Mouse (Mus musculus): ENCODE data around the gene Cd276. TPM values are rescaled to one million over a fixed set of nuclear protein-coding genes. Genes with fewer than 3 reads are reported as not detected.
A peak's percentile ranks its signal among the peaks of the same experiment; 100 is the strongest.

The Cd276 gene
- polyA plus RNA-seq, 1 experiment from 2014 or later: 24.5 TPM

DNA sequence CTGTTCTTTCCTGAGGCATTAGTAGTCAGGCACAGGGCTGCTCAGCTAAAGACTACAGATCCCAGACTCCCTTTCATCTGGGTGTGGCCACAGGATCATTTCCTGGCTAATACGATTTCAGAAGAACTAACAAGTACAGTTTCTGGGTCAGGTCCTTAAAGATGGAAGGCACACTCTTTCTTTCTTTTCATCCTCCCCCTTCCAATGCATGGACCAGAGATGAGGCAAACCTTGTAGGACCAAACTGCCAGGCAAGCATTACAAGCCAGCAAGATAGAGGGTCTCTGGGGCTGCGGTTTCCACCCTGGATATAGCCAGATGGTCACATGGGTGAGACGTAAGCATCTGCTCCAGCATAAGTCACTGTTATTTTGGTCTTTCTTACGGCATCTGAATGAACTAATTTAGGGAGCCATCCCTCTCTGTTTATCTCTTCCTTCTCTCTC is 10.3 kb downstream of the Cd276 start:
- Histone ChIP-seq H3K4me3 (ENCODE audit: low read length) (peak overlapping the region; percentile 22), H3K4me1 (ENCODE audit: control insufficient read depth, insufficient read depth, low read length) (peaks cover 16% of the 10 kb centered on the region), H3K4me2 (ENCODE audit: low read depth, low read length) (peak overlapping the region; percentile 53), H3K9me3 (replicated peaks; ENCODE audit: control insufficient read depth, low read length) (no peaks in the 10 kb centered on the region), H3K27ac (ENCODE audit: low read length) (no peak overlapping the region), H3K9ac (ENCODE audit: low read length) (peak overlapping the region; percentile 8; the same call in 1 of the 2 replicates), H3K27me3 (ENCODE audit: control insufficient read depth, insufficient read depth, low read length) (no peaks in the 10 kb centered on the region), H3K36me3 (ENCODE audit: control insufficient read depth, insufficient read depth) (no peaks in the 10 kb centered on the region)
- 38% methylated on average over 4 of the region's 4 CpGs for WGBS
- no peak for ATAC-seq (replicated peaks; ENCODE audit: extremely low read depth, insufficient read depth, low FRiP score)

DNA sequence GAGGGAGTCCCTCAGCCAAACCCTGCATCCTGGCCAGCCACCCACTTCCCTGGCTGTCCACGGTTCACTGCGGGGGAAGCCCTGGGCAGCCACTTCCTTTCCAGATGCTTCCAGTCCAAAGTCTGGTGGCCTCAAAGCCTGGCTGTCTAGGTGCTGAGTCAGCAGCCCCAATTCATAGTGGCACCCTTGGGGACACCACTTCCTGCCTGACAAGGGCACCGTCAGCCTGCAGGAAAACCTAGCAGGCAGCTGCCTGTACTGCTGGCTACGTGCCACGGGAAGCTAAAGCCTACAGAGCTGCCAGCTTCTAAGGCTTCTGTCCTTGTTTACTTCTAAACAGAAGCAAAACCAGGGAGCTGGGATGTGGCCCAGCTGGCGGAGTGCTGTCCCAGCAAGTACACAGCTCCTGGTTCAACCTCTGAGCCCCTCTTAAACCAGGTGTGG is 13.3 kb downstream of the Cd276 start:
- no peak overlapping the region for H3K4me3 ChIP-seq (ENCODE audit: low read length)
- H3K4me1 ChIP-seq (ENCODE audit: control insufficient read depth, insufficient read depth, low read length): peaks cover 11% of the 10 kb centered on the region
- H3K9ac ChIP-seq (ENCODE audit: low read length): peak overlapping the region; percentile 34; the same call in 1 of the 2 replicates
- H3K4me2 ChIP-seq (ENCODE audit: low read depth, low read length): peak overlapping the region; percentile 17; the same call in 1 of the 2 replicates
- H3K36me3 ChIP-seq (ENCODE audit: control insufficient read depth, insufficient read depth): peaks cover 10% of the 10 kb centered on the region
- ATAC-seq (replicated peaks; ENCODE audit: extremely low read depth, insufficient read depth, low FRiP score): peak; percentile 82
- no peaks in the 10 kb centered on the region for H3K9me3 ChIP-seq (replicated peaks; ENCODE audit: control insufficient read depth, low read length)
- no peaks in the 10 kb centered on the region for H3K27me3 ChIP-seq (ENCODE audit: control insufficient read depth, insufficient read depth, low read length)
- 15% methylated on average over 6 of the region's 6 CpGs for WGBS
- H3K27ac ChIP-seq (ENCODE audit: low read length): peak overlapping the region; percentile 82

DNA sequence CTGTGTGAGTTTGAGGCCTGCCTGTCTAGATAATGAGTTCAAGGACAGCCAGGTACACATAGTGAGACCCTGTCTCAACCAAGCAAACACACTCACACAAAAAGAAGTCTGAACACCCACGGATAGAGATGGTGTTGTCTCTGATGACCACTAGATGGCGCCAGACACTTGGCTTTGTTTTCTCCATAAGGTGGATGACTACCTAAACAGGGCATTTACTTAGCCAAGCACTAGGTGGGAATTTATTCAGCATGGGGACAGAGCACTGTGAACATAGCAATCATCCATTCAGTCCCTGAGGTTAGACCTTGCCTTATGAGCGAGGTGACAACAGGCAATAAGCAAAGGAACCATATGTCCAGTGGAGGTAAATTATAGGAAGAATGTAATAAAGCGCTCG is 15.4 kb downstream of the Cd276 start:
- Histone ChIP-seq H3K9ac (ENCODE audit: low read length) (no peak overlapping the region), H3K4me2 (ENCODE audit: low read depth, low read length) (no peak overlapping the region), H3K9me3 (replicated peaks; ENCODE audit: control insufficient read depth, low read length) (no peaks in the 10 kb centered on the region), H3K4me3 (ENCODE audit: low read length) (no peak overlapping the region), H3K4me1 (ENCODE audit: control insufficient read depth, insufficient read depth, low read length) (peaks cover 11% of the 10 kb centered on the region), H3K27ac (ENCODE audit: low read length) (no peak overlapping the region), H3K36me3 (ENCODE audit: control insufficient read depth, insufficient read depth) (peaks cover 13% of the 10 kb centered on the region), H3K27me3 (ENCODE audit: control insufficient read depth, insufficient read depth, low read length) (no peaks in the 10 kb centered on the region)
- WGBS: 48% methylated on average over 5 of the region's 5 CpGs
- ATAC-seq (replicated peaks; ENCODE audit: extremely low read depth, insufficient read depth, low FRiP score): no peak

DNA sequence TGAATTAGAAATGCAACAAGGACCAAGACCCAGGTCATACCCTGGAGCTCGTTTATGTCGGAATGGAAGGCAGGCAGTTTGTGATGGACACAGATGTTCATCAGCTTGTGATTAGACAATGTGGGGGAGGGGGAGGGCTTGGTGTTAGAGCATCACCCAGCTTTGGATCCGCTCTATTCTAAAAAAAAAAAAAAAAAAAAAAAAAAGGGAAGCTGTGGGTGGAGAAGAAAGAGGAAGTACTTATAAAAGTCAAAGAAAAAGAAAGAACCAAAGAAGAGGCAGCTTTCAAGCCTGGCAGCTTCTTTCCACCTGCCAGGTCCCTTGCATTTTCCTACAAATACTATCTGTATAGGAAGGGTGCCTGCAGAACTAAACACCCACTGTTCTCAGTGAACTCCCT is 17.5 kb downstream of the Cd276 start:
- no peak for ATAC-seq (replicated peaks; ENCODE audit: extremely low read depth, insufficient read depth, low FRiP score)
- no peak overlapping the region for H3K9ac ChIP-seq (ENCODE audit: low read length)
- no peaks in the 10 kb centered on the region for H3K27me3 ChIP-seq (ENCODE audit: control insufficient read depth, insufficient read depth, low read length)
- peaks cover 20% of the 10 kb centered on the region for H3K36me3 ChIP-seq (ENCODE audit: control insufficient read depth, insufficient read depth)
- 77% methylated on average over 3 of the region's 3 CpGs for WGBS
- H3K27ac ChIP-seq (ENCODE audit: low read length): no peak overlapping the region
- no peaks in the 10 kb centered on the region for H3K9me3 ChIP-seq (replicated peaks; ENCODE audit: control insufficient read depth, low read length)
- no peak overlapping the region for H3K4me3 ChIP-seq (ENCODE audit: low read length)
- H3K4me2 ChIP-seq (ENCODE audit: low read depth, low read length): no peak overlapping the region
- peaks cover 11% of the 10 kb centered on the region for H3K4me1 ChIP-seq (ENCODE audit: control insufficient read depth, insufficient read depth, low read length)

DNA sequence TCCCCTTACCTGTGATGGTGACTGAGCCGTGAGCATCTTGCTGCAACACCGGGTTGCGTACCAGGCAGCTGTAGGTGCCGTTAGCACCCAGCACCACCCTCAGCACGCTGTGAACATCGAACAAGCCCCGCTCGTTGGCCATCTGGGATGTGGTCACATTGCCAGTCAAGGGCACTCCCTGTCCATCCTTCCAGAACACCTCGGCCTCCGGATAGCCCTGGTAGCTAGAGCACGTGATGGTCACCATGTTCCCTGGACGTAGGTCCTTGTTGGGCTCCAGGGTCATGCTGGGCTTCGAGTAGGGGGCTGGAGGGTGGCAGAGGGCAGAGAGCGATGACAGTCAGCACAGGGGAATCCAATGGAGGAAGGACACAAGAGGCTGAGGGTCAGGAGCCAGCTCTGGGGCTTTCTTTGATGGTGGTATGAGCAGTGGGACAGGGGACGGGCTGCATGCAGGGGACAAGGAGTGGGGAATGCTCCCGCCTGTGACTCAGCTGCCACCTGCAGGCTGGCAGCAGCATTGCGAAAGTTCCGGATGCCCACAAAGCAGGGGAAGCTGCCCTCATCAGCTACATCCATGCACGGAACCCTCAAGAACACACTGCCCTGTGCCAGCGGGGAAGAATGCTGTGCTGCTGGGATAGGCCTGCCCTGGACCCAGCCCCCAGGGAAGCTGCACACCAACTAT is 19.6 kb downstream of the Cd276 start:
- H3K9ac ChIP-seq (ENCODE audit: low read length): no peak overlapping the region
- no peak overlapping the region for H3K27ac ChIP-seq (ENCODE audit: low read length)
- WGBS: 81% methylated on average over 20 of the region's 20 CpGs
- H3K27me3 ChIP-seq (ENCODE audit: control insufficient read depth, insufficient read depth, low read length): no peaks in the 10 kb centered on the region
- peaks cover 20% of the 10 kb centered on the region for H3K36me3 ChIP-seq (ENCODE audit: control insufficient read depth, insufficient read depth)
- no peak for ATAC-seq (replicated peaks; ENCODE audit: extremely low read depth, insufficient read depth, low FRiP score)
- H3K4me2 ChIP-seq (ENCODE audit: low read depth, low read length): no peak overlapping the region
- H3K9me3 ChIP-seq (replicated peaks; ENCODE audit: control insufficient read depth, low read length): no peaks in the 10 kb centered on the region
- H3K4me1 ChIP-seq (ENCODE audit: control insufficient read depth, insufficient read depth, low read length): no peaks in the 10 kb centered on the region
- no peak overlapping the region for H3K4me3 ChIP-seq (ENCODE audit: low read length)

DNA sequence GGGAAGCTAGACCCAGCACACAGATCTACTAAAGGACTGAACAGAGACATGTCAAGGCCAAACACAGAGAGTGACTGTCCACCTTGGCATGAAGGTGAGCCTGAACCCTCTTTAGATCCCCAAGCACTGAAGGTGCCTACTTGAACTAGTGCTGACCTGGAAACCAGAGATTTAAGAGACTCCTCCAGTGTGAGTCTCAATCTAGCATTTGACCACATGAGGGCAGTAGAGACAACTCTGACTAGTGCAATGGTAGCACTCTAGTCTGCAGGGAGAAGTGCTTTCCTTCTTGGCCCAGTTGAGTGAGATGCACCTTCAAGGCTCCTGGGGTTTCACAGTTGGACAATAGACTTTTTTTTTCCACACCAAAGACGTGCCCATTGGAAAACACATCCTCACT is 20.5 kb downstream of the Cd276 start:
- Histone ChIP-seq H3K4me3 (ENCODE audit: low read length) (no peak overlapping the region), H3K27me3 (ENCODE audit: control insufficient read depth, insufficient read depth, low read length) (no peaks in the 10 kb centered on the region), H3K9me3 (replicated peaks; ENCODE audit: control insufficient read depth, low read length) (no peaks in the 10 kb centered on the region), H3K36me3 (ENCODE audit: control insufficient read depth, insufficient read depth) (peaks cover 20% of the 10 kb centered on the region), H3K4me2 (ENCODE audit: low read depth, low read length) (no peak overlapping the region), H3K9ac (ENCODE audit: low read length) (no peak overlapping the region), H3K4me1 (ENCODE audit: control insufficient read depth, insufficient read depth, low read length) (no peaks in the 10 kb centered on the region), H3K27ac (ENCODE audit: low read length) (no peak overlapping the region)
- 25% methylated on average over 1 of the region's 1 CpGs for WGBS
- no peak; the same call in 1 of the 2 replicates for ATAC-seq (replicated peaks; ENCODE audit: extremely low read depth, insufficient read depth, low FRiP score)

DNA sequence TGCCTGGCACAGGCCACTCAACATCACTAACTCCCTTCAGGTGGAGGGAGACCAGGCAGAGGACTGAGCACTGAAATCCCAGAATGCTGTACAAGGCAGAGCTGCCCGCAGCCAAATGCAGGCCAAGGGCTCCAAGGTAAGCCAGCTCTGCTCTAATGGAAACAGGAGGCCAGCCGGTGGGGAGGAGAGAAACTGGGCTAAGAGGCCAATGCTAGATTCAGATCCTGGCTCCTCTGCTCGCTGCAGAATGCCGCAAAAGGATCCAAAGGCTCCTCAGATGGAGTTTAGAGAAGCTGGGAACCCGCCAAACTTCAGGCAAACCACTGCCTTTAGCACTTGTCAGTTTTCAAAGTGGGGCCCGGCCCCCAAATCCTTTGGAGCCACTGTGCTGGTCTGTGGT is 21.9 kb downstream of the Cd276 start:
- Histone ChIP-seq H3K4me1 (ENCODE audit: control insufficient read depth, insufficient read depth, low read length) (no peaks in the 10 kb centered on the region), H3K9me3 (replicated peaks; ENCODE audit: control insufficient read depth, low read length) (no peaks in the 10 kb centered on the region), H3K27ac (ENCODE audit: low read length) (no peak overlapping the region), H3K27me3 (ENCODE audit: control insufficient read depth, insufficient read depth, low read length) (no peaks in the 10 kb centered on the region), H3K36me3 (ENCODE audit: control insufficient read depth, insufficient read depth) (peaks cover 14% of the 10 kb centered on the region), H3K4me3 (ENCODE audit: low read length) (no peak overlapping the region), H3K9ac (ENCODE audit: low read length) (no peak overlapping the region), H3K4me2 (ENCODE audit: low read depth, low read length) (no peak overlapping the region)
- no peak for ATAC-seq (replicated peaks; ENCODE audit: extremely low read depth, insufficient read depth, low FRiP score)
- WGBS: 91% methylated on average over 6 of the region's 6 CpGs

DNA sequence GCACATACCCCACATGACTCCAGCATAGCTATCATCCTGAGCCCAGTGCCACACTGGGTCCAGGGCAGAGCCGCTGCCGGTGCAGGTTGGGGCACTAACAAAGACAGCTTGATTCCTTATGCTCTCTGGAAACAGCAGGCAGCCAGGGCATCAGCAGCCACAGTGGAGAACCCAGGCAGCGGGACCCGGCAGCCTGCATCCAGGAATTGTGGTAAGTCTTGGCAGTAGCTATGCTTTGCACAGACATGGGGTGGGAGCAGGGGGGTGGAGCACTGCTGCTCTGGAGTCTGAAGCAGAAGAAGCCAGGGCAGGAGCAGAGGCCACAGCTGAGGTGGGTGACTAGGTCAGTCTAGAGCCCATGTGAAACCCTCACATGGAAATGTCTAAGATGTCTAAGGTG is 23.0 kb downstream of the Cd276 start:
- WGBS: 80% methylated on average over 4 of the region's 4 CpGs
- H3K4me3 ChIP-seq (ENCODE audit: low read length): no peak overlapping the region
- no peak overlapping the region for H3K4me2 ChIP-seq (ENCODE audit: low read depth, low read length)
- no peak overlapping the region for H3K27ac ChIP-seq (ENCODE audit: low read length)
- H3K9ac ChIP-seq (ENCODE audit: low read length): no peak overlapping the region
- no peaks in the 10 kb centered on the region for H3K4me1 ChIP-seq (ENCODE audit: control insufficient read depth, insufficient read depth, low read length)
- no peaks in the 10 kb centered on the region for H3K9me3 ChIP-seq (replicated peaks; ENCODE audit: control insufficient read depth, low read length)
- no peak for ATAC-seq (replicated peaks; ENCODE audit: extremely low read depth, insufficient read depth, low FRiP score)
- no peaks in the 10 kb centered on the region for H3K27me3 ChIP-seq (ENCODE audit: control insufficient read depth, insufficient read depth, low read length)
- peaks cover 13% of the 10 kb centered on the region for H3K36me3 ChIP-seq (ENCODE audit: control insufficient read depth, insufficient read depth)

DNA sequence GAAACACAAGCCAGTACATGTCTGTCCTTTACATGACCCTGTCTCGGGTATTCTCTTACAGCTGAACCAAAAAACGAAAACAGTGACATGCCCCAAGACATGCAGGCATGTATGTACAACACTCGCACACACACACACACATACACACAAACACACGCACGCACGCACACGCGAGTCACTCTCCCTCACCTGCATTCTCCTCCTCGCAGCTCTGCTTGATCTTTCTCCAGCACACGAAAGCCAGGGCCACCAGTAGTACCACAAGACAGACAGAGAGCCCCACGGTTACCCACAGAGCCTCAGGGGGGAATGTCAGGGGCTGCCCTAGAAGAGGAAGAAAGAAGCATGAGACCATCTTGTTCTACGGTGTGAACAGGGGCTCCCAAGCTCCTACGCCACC is 24.8 kb downstream of the Cd276 start:
- Histone ChIP-seq H3K27ac (ENCODE audit: low read length) (no peak overlapping the region), H3K9me3 (replicated peaks; ENCODE audit: control insufficient read depth, low read length) (no peaks in the 10 kb centered on the region), H3K27me3 (ENCODE audit: control insufficient read depth, insufficient read depth, low read length) (no peaks in the 10 kb centered on the region), H3K4me3 (ENCODE audit: low read length) (no peak overlapping the region), H3K4me1 (ENCODE audit: control insufficient read depth, insufficient read depth, low read length) (no peaks in the 10 kb centered on the region), H3K36me3 (ENCODE audit: control insufficient read depth, insufficient read depth) (peaks cover 8% of the 10 kb centered on the region; the same call in 1 of the 2 replicates), H3K9ac (ENCODE audit: low read length) (no peak overlapping the region), H3K4me2 (ENCODE audit: low read depth, low read length) (no peak overlapping the region)
- ATAC-seq (replicated peaks; ENCODE audit: extremely low read depth, insufficient read depth, low FRiP score): no peak
- 90% methylated on average over 13 of the region's 13 CpGs for WGBS

All from heart, embryonic 16.5 days (tissue).